ENCODE assay signal across 10 mouse cellular contexts in genomic region chrX:136761103-136762074, GRCm38 (mm10). TPM values are rescaled to one million over a fixed set of nuclear protein-coding genes. Genes with fewer than 3 reads are reported as not detected.
DNase-seq lines count a peak whose midpoint lies in the region; ATAC-seq lines count a peak whose summit lies in the region.
"Had no signal": no experiment of that assay in that cellular context is flagged by ENCODE, and none has a peak within 500 bp of the region (broad histone marks: within the 10 kb centered on the region; RNA-seq: fewer than 3 reads in every experiment).

No protein-coding gene starts in this region.

- no peak overlapping the region for H3K4me3 ChIP-seq in kidney, embryonic 16.5 days (ENCODE audit: low read length)
- no peak overlapping the region for H3K4me3 ChIP-seq in intestine, embryonic 15.5 days (replicated peaks)
- H3K4me3 ChIP-seq: limb, embryonic 12.5 days had no signal

- H3K36me3 ChIP-seq in kidney, embryonic 16.5 days (ENCODE audit: insufficient read depth, low read length) = no peaks in the 10 kb centered on the region
- no peaks in the 10 kb centered on the region for H3K36me3 ChIP-seq in intestine, embryonic 15.5 days

- no peak overlapping the region for H3K27ac ChIP-seq in kidney, embryonic 16.5 days (ENCODE audit: low read length)
- no peak overlapping the region for H3K27ac ChIP-seq in intestine, embryonic 15.5 days
- H3K27ac ChIP-seq: limb, embryonic 12.5 days had no signal

- peak; percentile 10 for DNase-seq in kidney, adult 18-20 months
- peak; percentile 36 for DNase-seq in A20 (ENCODE audit: low read depth, low spot score)
- DNase-seq in Muller cell, postnatal 12 days (ENCODE audit: inconsistent ontology term) = peak; percentile 33
- peak; percentile 27 for DNase-seq in forelimb bud, embryonic 11.5 days (ENCODE audit: low read depth, low spot score)
- peak; percentile 19 for DNase-seq in retina, postnatal 7 days (ENCODE audit: low read depth, low spot score)
- DNase-seq in right cerebral cortex, postnatal 36 days (ENCODE audit: low spot score in 2 of 2) = no peak

- H3K27me3 ChIP-seq in kidney, embryonic 16.5 days (ENCODE audit: insufficient read depth, low read length) = peaks cover 5% of the 10 kb centered on the region; the same call in 1 of the 2 replicates
- no peaks in the 10 kb centered on the region for H3K27me3 ChIP-seq in intestine, embryonic 15.5 days (replicated peaks)

- H3K9ac ChIP-seq in kidney, embryonic 16.5 days (replicated peaks; ENCODE audit: low read length) = no peak overlapping the region
- no peak overlapping the region for H3K9ac ChIP-seq in intestine, embryonic 15.5 days
- H3K9ac ChIP-seq: limb, embryonic 12.5 days had no signal

- ATAC-seq in kidney, embryonic 16.5 days (ENCODE audit: low FRiP score, low TSS enrichment) = no peak
- ATAC-seq in intestine, embryonic 15.5 days = no peak

- no peaks in the 10 kb centered on the region for H3K4me1 ChIP-seq in kidney, embryonic 16.5 days (ENCODE audit: insufficient read depth, low read length)
- no peaks in the 10 kb centered on the region for H3K4me1 ChIP-seq in intestine, embryonic 15.5 days (replicated peaks)
- H3K4me1 ChIP-seq: limb, embryonic 12.5 days had no signal

- no peak overlapping the region for H3K4me2 ChIP-seq in kidney, embryonic 16.5 days (replicated peaks; ENCODE audit: low read depth, low read length)
- no peak overlapping the region for H3K4me2 ChIP-seq in intestine, embryonic 15.5 days (replicated peaks)
- H3K4me2 ChIP-seq: limb, embryonic 12.5 days had no signal

- H3K9me3 ChIP-seq in kidney, embryonic 16.5 days (ENCODE audit: low read length) = no peaks in the 10 kb centered on the region
- no peaks in the 10 kb centered on the region for H3K9me3 ChIP-seq in intestine, embryonic 15.5 days
- H3K9me3 ChIP-seq: limb, embryonic 12.5 days had no signal

- WGBS in kidney, embryonic 16.5 days = 82% methylated on average over 11 of the region's 11 CpGs
- WGBS in intestine, embryonic 15.5 days = 78% methylated on average over 11 of the region's 11 CpGs

RNA-seq across cellular contexts. Expression of gene Morf4l2, which starts 17.9 kb away (rescaled TPM):
- polyA plus RNA-seq in kidney, embryonic 16.5 days (2015; fragmentation: Nextera tagmentation; extraction: Ambion mirVana) = 557 and 569 TPM in 2 replicates
- polyA plus RNA-seq in intestine, embryonic 15.5 days (2015; fragmentation: Nextera tagmentation; extraction: Ambion mirVana) = 439 and 480 TPM in 2 replicates

RNA-seq across cellular contexts. Expression of gene Glra4, which starts 18.6 kb away (rescaled TPM):
- polyA plus RNA-seq in kidney, embryonic 16.5 days (2015; fragmentation: Nextera tagmentation; extraction: Ambion mirVana) = not detected in 2 replicates
- polyA plus RNA-seq in intestine, embryonic 15.5 days (2015; fragmentation: Nextera tagmentation; extraction: Ambion mirVana) = not detected in 2 replicates
- polyA plus RNA-seq: limb, embryonic 12.5 days; stomach, embryonic 16.5 days had no signal

RNA-seq across cellular contexts. Expression of gene Tceal1, which starts 53.6 kb away (rescaled TPM):
- polyA plus RNA-seq in kidney, embryonic 16.5 days (2015; fragmentation: Nextera tagmentation; extraction: Ambion mirVana) = 9.7 and 10.9 TPM in 2 replicates
- polyA plus RNA-seq in intestine, embryonic 15.5 days (2015; fragmentation: Nextera tagmentation; extraction: Ambion mirVana) = 6.0 and 7.8 TPM in 2 replicates

Comparison
In these comparisons a context has a peak if more than half of its experiments do, and no peak if none do; other contexts are left out.
1. DNase-seq: peak in kidney, adult 18-20 months (single experiment), A20 (single experiment), Muller cell, postnatal 12 days (single experiment), forelimb bud, embryonic 11.5 days (single experiment) and retina, postnatal 7 days (single experiment); none in right cerebral cortex, postnatal 36 days (0 of 2).